Mouse (Mus musculus): Measurements from ENCODE around the gene Fam214a.

The Fam214a gene

GRCm38 (mm10) chr9:75035944-75036343 is 83.3 kb downstream of the Fam214a start:
- DNase-seq = no peak

GRCm38 (mm10) chr9:75037451-75038356 is 85.0 kb downstream of the Fam214a start, which contains the start of gene Arpp19:
Gene Arpp19 (plus strand): TSS chr9:75037614.
- peak; percentile 86 to 88 for DNase-seq

GRCm38 (mm10) chr9:75038357-75038688 is 85.6 kb downstream of the Fam214a start:
- DNase-seq = no peak

GRCm38 (mm10) chr9:75040566-75040965 is 87.9 kb downstream of the Fam214a start:
- DNase-seq = no peak

- DNase-seq = no peak
These were observed 89.3 kb downstream of the Fam214a start for GRCm38 (mm10) chr9:75041840-75042525.

- no peak for DNase-seq
These were observed 90.5 kb downstream of the Fam214a start for GRCm38 (mm10) chr9:75043191-75043590.

- no peak for DNase-seq
These were observed 94.4 kb downstream of the Fam214a start for GRCm38 (mm10) chr9:75047079-75047478.

- no peak for DNase-seq
These were observed 96.4 kb downstream of the Fam214a start for GRCm38 (mm10) chr9:75049100-75049499.

- DNase-seq = peak; percentile 83 to 84
These were observed 97.3 kb downstream of the Fam214a start for GRCm38 (mm10) chr9:75050003-75050402.

- DNase-seq = no peak
These were observed 99.2 kb downstream of the Fam214a start for GRCm38 (mm10) chr9:75051841-75052240.

GRCm38 (mm10) chr9:75055046-75055445 is 102.4 kb downstream of the Fam214a start:
- DNase-seq = no peak

- DNase-seq = no peak
These were observed 112.1 kb downstream of the Fam214a start for GRCm38 (mm10) chr9:75064678-75065331.

- no peak for DNase-seq
These were observed 117.9 kb downstream of the Fam214a start, which contains the start of gene Myo5a for GRCm38 (mm10) chr9:75070457-75071028. Gene Myo5a (plus strand): TSS chr9:75071015.

GRCm38 (mm10) chr9:75071029-75071705 is 118.5 kb downstream of the Fam214a start:
- DNase-seq = peak; percentile 87 to 90

- no peak for DNase-seq
These were observed 119.1 kb downstream of the Fam214a start for GRCm38 (mm10) chr9:75071706-75072192.

GRCm38 (mm10) chr9:75072361-75072760 is 119.7 kb downstream of the Fam214a start:
- DNase-seq = peak in 1 of 2 experiments; percentile 20

GRCm38 (mm10) chr9:75077191-75077590 is 124.5 kb downstream of the Fam214a start:
- no peak for DNase-seq
